Mouse (Mus musculus) CH12.LX (cell line): ENCODE results near the gene Bad.

Experiments
- CHD2 ChIP-seq: IDR thresholded peaks from 2 replicates; pipeline ENCODE4 v1.6.1; 2011; ENCODE audit warnings: low read length, improper control_type of control experiment
- CTCF ChIP-seq, 2 experiments: IDR thresholded peaks in 1 of 2; conservative IDR thresholded peaks in 1 of 2; 2 replicates each; pipeline ENCODE4 v1.5.1; 2011 to 2012; ENCODE audit warnings: low read depth in 2 of 2, low read length in 2 of 2, improper control_type of control experiment in 1 of 2, inconsistent platforms in 1 of 2, mild to moderate bottlenecking in 1 of 2, moderate library complexity in 1 of 2
- ELF1 ChIP-seq: IDR thresholded peaks from 2 replicates; pipeline ENCODE4 v1.6.1; 2014; ENCODE audit warnings: low read depth, mild to moderate bottlenecking, inconsistent platforms, low read length, improper control_type of control experiment
- JUND ChIP-seq: conservative IDR thresholded peaks from 2 replicates; pipeline ENCODE4 v1.6.1; 2011; ENCODE audit warnings: low read depth, low read length, improper control_type of control experiment
- NRF1 ChIP-seq: IDR thresholded peaks from 2 replicates; pipeline ENCODE4 v1.6.1; 2014; ENCODE audit warnings: low read depth, mild to moderate bottlenecking, inconsistent platforms, low read length, improper control_type of control experiment, moderate library complexity
- POLR2A ChIP-seq: IDR thresholded peaks from 2 replicates; pipeline ENCODE4 v1.6.1; 2011; ENCODE audit warnings: low read depth, mild to moderate bottlenecking, improper control_type of control experiment, low read length
- POLR2AphosphoS2 ChIP-seq: IDR thresholded peaks from 2 replicates; pipeline ENCODE4 v1.6.1; 2011; ENCODE audit warnings: low read depth, low read length, improper control_type of control experiment
- RAD21 ChIP-seq: IDR thresholded peaks from 2 replicates; pipeline ENCODE4 v1.6.1; 2011; ENCODE audit warnings: low read depth, mild to moderate bottlenecking, low read length, improper control_type of control experiment, moderate library complexity
- TCF12 ChIP-seq: IDR thresholded peaks from 2 replicates; pipeline ENCODE4 v1.6.1; 2014; ENCODE audit warnings: low read depth, mild to moderate bottlenecking, inconsistent platforms, low read length, improper control_type of control experiment
- UBTF ChIP-seq: IDR thresholded peaks from 2 replicates; pipeline ENCODE4 v1.6.1; 2012; ENCODE audit warnings: low read depth, mild to moderate bottlenecking, inconsistent platforms, low read length, improper control_type of control experiment, moderate library complexity
- USF1 ChIP-seq: IDR thresholded peaks from 2 replicates; pipeline ENCODE4 v1.6.1; 2014; ENCODE audit warnings: low read depth, mild to moderate bottlenecking, inconsistent platforms, low read length, improper control_type of control experiment
- ZC3H11A ChIP-seq: IDR thresholded peaks from 2 replicates; pipeline ENCODE4 v1.6.1; 2012; ENCODE audit warnings: low read depth, mild to moderate bottlenecking, inconsistent platforms, low read length, improper control_type of control experiment
- ZMIZ1 ChIP-seq: IDR thresholded peaks from 2 replicates; pipeline ENCODE4 v1.6.1; 2012; ENCODE audit warnings: low read depth, mild to moderate bottlenecking, inconsistent platforms, low read length, improper control_type of control experiment
- ZNF384 ChIP-seq: IDR thresholded peaks from 2 replicates; pipeline ENCODE4 v1.6.1; 2012; ENCODE audit warnings: low read depth, low read length, improper control_type of control experiment, inconsistent platforms

DNA sequence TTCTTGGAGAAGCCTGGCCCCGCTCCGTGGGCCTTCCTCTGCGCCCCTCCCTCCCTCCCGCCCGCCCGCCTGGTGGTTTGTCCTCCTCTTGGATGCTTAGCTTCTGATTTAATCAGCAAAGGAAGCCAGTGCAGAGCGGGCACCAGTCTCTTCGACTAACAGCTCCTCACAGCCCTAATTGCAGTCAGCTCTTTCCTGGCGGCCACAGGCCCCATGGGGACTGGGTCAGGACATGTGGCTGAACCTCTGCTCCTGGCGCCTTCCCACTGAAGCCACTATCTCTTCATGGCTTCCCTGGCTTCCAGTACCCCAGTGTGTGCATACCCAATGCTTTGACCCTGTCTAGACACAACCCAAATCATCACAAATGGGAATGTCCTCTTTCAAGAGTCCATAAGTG is 14.8 kb downstream of the Bad start:
- TF ChIP-seq ELF1 = no peak
- no peak for TF ChIP-seq CTCF (conservative IDR thresholded peaks at IDR 0.05 in 1 of 2, IDR thresholded peaks at IDR 0.05 in 1 of 2; ENCODE audit: low read depth in 2 of 2, low read length in 2 of 2)
- TF ChIP-seq POLR2AphosphoS2 = no peak
- no peak for TF ChIP-seq POLR2A
- no peak for TF ChIP-seq ZC3H11A
- no peak for TF ChIP-seq ZMIZ1
- TF ChIP-seq TCF12 = no peak
- TF ChIP-seq UBTF = no peak
- TF ChIP-seq USF1 = no peak
- no peak for TF ChIP-seq NRF1
- TF ChIP-seq RAD21 = no peak
- no peak for TF ChIP-seq ZNF384
- TF ChIP-seq JUND = no peak
- no peak for TF ChIP-seq CHD2
